Mouse (Mus musculus): ENCODE measurements around the gene Skp1a.

- no peak for TF ChIP-seq POLR2A (IDR thresholded peaks at IDR 0.05; ENCODE audit: insufficient read depth, low read depth, low read length)
- no peak for TF ChIP-seq CTCF (IDR thresholded peaks at IDR 0.05)
These were observed 40.1 kb downstream of the Skp1a start for GRCm38 (mm10) chr11:52271765-52272495.

All from heart, adult 2 months (tissue).